Mouse (Mus musculus) embryo, embryonic 10.5 days (tissue): ENCODE data around the gene Gm44973.
"Not testable (repeated sequence)": the region's sequence is repeated elsewhere in the genome, so short reads cannot be mapped to it uniquely, and the experiment has no call there.

Experiments
- DNase-seq: peaks from one replicate; pipeline ENCODE4 v3.0.0-alpha.2; 2015; ENCODE audit warnings: low spot score

The Gm44973 gene

DNA sequence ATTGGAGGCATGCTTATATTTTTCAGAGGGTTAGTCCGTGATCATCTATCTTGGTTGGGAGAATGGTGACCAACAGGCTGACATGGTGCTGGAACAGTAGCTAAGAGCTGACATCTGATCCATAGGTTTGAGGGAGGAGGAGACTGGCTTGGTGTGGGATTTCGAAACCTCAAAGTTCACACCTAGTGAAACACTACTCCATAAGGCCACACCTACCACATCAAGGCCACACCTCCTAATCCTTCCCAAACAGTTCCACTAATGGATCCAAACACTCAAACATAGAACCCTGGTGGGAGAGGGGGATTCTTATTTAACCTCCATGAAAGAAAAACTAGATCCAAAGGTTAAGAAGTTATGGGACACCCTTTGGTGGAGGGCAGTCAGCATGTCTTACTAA lies 1.6 kb downstream of the Gm44973 start:
- DNase-seq = no peak

DNA sequence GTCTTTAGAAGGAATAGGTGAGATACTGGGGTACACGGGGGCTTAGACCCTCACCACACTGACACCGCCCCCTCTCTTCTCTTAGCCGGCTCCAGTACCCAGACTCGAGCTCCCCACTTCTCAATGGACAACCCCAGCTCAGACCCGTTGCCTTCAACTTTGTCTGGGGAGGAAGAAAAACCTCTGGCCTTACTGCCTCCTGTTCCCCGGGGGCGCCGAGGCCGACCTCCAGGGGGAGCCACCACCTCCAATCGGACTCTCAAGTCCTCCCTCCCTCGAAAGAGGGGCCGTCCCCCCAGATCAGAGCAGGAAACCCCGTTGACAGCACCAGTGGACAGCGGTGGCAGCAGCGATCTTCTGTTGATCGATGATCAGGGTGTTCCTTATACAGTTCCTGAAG lies 2.1 kb downstream of the Gm44973 start:
- DNase-seq = no peak

DNA sequence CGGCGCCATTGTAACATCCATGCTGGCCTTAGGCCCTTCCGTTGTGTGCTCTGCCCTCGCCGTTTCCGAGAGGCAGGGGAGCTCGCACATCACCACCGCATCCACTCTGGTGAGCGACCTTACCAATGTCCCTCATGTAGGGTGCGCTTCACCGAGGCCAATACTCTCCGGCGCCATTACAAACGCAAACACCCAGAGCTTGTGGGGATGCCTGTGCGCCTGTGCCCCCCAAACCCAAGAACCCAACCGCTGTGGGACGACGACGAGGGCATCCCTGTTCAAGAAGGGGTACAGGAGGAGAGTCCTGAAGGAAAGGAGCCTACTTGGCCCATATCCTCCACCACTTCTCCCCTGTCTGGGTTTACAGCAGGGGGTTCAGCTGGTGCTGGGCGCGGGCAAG lies 2.6 kb downstream of the Gm44973 start:
- no peak for DNase-seq

DNA sequence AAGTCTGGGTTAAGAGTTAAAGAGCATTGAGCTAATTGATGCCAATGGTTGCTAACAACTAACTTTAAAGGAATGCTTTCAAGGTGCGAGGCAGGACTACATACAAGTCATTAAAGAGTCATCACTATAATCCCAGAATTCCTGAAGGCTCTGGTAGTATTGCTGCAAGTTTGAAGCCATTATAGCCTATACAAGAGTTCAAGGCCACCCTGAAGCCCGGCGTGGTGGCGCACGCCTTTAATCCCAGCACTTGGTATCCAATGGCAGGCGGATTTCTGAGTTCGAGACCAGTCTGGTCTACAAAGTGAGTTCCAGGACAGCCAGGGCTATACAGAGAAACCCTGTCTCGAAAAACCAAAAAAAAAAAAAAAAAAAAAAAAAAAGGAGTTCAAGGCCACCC lies 4.3 kb downstream of the Gm44973 start:
- not testable (repeated sequence) for DNase-seq

DNA sequence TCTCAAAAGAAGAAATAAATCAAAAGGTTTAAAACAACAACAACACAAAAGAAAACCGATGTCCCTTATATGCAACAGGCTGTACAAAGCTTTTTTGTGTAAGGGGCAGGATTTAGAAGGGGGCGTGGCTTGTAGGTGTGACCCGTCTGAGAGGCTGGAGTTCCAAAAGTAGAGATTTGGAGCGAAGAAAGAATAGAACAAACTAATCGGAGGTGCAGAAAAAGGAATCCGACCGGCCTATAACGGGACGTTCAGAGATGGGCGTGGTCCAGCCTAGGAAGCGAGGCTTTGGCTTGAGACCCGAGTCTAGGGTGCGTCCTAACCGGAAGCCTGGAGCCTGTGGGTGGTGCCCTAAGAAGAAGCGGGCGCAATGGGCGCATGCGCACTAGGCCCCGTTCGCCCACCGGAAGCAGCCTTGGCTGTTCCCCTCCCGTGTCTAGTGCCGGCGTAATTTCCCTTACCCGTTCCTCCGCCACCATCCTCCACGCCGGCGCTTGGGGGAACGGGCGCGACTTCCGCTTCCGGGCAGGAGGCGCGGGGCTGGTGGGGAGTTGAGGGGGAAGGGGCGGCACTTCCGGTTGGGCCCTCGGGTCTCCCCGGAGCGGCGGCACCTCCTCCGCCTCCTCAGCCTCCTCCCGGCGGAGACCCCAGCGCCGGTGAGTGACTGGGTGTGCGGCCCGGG lies 4.8 kb downstream of the Gm44973 start, which contains the start of the genes Zfp865 and Ccdc106:
TSS of gene Zfp865 (plus strand) at position 377 of the 682 bp plus-strand sequence.
TSS of gene Ccdc106 (plus strand) at position 554 of the 682 bp plus-strand sequence.
- DNase-seq = peak; percentile 99

DNA sequence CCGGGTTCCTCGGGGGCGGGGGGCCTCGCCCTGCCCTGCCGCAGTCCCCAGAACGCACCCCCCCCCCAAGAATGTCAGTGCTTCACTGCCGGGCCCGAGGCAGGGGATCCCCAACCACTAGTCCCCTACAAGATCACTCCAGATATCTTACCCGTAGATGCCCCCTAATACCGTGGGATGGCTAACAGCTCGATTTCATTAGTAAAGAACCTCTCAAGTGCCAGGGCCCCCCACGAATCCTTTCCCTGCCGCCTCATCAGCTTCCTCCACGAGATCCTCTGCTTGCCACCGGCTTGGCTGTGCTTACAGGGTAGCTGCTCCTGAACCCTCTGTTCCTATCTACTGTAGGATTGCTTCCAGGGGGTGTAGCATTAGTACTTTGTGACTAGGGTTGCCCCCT lies 5.4 kb downstream of the Gm44973 start:
- peak; percentile 47 for DNase-seq

DNA sequence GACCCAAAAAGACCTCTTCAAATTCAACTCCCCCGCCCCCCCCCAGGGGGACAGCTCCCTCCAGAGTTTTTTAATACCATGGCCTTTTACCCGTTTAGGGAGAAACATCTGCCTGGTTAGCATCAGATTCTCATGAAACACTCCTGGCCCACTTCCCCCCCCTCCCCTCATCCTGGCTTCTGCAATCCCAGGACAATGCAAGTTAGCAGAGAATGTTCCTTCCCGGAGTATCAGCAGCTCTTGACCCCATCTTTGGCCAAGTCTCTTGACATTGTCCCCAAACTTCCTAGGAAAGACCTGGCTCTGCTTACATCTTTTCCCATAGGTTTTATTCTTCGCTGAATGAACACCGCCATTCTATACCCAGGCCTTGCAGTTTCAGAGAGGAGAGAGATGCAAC lies 5.9 kb downstream of the Gm44973 start:
- no peak for DNase-seq

DNA sequence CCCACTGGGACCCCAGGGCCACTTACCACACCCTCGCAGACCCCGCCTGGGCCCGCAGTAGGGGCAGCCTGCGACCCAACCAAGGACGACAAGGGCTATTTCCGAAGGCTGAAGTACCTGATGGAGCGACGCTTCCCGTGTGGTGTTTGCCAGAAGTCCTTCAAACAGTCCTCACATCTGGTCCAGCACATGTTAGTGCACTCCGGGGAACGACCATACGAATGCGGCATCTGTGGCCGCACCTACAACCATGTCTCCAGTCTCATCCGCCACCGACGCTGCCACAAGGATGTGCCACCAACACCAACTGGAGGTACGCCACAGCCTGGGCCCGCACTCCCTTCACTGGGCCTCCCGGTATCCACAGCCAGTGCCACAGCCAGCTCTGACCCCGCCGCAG lies 14.2 kb downstream of the Gm44973 start:
- no peak for DNase-seq

DNA sequence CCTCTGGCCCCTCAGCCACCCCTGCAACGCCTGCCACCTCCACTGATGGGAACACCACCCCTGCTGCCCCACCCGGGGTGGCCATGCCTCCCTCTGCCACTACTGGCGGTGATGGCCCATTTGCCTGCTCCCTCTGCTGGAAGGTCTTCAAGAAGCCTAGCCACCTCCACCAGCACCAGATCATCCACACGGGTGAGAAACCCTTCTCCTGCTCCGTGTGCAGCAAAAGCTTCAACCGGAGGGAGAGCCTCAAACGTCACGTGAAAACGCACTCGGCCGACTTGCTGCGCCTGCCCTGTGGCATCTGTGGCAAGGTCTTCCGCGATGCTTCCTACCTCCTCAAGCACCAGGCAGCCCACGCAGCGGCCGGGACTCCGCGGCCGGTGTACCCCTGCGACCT lies 14.7 kb downstream of the Gm44973 start:
- DNase-seq = no peak

DNA sequence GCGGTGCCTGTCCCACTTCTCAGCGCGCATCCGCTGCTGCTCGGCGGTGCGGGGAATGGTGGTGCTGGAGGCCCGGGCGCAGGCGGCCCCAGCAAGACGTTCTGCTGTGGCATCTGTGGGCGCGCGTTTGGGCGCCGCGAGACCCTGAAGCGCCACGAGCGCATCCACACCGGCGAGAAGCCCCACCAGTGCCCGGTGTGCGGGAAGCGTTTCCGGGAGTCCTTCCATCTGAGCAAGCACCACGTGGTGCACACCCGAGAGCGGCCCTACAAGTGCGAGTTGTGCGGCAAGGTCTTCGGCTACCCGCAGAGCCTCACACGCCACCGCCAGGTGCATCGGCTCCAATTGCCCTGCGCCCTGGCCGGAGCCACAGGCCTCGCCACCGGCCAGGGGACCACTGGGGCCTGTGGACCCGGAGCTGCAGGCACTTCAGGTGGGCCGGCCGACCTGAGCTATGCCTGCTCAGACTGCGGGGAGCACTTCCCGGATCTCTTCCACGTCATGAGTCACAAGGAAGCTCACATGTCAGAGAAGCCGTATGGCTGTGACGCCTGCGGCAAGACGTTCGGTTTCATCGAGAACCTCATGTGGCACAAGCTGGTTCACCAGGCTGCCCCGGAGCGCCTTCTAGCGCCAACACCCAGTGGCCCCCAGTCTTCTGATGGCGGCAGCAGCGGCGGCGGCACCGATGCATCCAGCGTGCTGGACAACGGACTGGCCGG lies 15.4 kb downstream of the Gm44973 start:
- no peak for DNase-seq

DNA sequence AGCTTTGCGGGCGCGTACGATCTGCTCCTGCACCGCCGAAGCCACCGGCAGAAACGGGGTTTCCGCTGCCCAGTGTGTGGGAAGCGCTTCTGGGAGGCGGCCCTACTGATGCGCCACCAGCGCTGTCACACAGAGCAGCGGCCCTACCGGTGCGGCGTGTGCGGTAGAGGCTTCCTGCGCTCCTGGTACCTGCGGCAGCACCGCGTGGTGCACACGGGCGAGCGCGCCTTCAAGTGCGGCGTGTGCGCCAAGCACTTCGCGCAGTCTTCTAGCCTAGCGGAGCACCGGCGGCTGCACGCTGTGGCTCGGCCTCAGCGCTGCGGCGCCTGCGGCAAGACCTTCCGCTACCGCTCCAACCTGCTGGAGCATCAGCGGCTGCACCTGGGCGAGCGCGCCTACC lies 16.2 kb downstream of the Gm44973 start:
- DNase-seq = no peak

DNA sequence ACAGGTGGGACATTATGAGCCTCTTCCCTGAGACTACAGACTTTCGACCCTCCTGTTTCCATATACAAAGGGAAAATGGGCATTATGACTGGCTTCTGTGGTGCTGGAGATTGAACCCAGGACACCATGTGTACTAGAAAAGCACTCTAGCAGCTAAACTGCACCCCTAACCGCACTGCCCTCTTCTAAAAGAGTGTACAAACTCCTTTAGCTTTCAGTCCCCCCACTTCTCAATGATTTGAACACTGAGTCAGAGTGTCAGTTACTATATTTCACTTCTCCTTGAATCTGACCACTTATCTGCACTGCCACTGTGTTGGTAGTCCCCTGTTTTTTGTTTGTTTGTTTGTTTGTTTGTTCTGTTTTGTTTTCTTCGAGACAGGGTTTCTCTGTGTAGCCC lies 18.5 kb downstream of the Gm44973 start, which contains the start of gene 4632433K11Rik:
TSS of gene 4632433K11Rik (plus strand) at position 301 of the 400 bp plus-strand sequence.
- DNase-seq = no peak

DNA sequence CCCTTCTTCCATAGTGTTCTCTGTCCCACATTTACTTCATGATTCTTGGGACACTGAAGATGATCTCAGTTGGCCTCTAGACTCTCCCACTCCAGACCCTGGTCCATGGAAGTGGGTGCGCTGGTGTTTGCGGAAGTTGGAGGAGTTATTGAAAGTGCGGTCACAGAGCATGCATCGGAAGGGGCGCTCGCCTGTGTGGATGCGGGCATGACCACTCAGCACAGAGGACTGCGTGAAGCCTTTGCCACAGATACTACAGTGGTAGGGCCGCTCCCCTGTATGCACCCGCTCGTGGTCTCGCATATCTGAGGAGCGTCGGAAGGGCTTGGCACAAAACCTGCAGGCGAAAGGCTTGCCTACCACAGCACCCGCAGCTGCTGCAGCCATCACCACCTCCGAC lies 20.3 kb downstream of the Gm44973 start:
- no peak for DNase-seq

DNA sequence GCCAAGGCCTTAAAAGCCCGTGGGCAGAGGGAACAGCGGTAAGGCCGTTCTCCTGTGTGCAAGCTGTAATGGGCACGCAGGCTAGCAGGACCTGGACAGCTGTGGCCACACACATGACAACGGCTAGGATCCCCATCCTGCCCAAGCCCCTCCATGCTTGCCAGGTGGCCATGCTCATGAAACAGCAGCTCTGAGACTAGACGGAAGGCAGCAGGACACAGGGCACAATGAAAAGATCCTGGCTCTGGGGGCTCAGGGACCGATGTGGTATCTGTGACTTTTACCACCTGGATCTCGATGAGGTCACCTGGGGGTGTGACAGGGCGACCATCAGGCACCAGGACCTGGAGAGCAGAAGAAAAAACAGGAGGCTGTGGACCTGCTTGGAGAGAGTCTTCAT lies 20.8 kb downstream of the Gm44973 start:
- no peak for DNase-seq

DNA sequence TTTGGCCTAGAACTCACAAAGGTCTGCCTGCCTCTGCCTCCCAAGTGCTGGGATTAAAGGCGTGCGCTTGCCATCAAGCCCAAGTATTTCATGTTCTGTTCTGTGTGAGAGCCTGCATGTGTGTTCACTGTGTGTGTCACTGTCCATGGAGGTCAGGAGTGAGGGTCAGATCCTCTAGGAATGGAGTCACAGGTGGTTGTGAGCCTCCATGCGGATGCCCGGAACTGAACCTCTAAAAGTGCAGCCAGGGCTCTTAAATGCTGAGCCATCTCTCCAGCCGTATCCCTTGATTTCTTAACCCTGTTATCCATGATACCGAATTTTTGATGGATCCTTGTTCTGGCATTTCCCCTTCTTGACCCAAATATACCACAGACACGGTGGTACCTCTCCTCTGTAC lies 21.7 kb downstream of the Gm44973 start:
- no peak for DNase-seq

DNA sequence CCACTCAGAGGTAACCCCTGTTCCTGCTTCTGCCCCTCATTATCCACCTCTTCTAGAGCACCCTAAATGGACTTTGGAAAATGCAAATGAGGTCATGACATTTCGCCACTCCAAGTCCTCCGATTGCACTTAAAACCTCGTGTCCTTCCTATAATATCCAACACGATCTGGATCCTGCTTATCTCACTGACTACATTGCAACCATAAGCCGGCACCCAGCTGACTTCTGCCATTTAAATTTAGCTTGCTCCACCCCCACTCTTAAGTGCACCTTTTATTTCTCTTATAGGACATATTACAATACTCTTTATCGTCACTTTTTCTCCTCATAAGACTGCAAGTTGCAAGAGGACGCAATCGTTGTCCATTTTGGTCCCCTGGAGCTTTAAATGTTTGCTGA lies 22.2 kb downstream of the Gm44973 start:
- DNase-seq = no peak

DNA sequence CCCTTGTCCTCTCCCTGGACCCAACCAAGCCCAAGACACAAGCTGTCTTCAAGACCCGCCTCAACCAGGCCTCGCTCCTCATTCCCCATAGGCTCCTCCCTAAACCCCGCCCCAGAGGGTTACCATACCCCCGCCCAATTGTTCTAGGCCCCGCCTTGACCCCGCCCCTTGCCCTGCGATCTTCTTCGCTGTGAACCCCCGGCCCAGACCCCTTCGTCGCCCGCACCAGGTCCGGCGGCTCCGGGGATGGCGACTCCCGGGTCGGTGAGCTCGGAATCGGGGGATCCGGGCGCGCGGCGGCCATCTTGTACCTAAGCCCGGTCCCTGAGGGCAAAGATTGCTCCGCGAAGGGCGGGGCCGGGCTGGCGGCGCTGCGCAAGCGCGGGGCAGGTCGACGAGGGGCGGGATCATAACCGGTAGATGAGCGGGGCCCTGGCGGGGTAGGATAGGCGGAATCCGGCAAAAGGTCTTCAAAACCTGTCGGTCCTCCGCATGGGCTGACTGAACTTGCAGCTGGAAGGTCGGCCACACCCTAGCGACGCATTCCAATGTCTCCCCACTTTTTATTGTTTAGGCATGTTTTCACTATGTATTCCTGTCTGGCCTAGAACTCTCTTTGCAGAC lies 22.9 kb downstream of the Gm44973 start, which contains the start of gene Zfp784:
TSS of gene Zfp784 (minus strand) at position 338 of the 624 bp plus-strand sequence.
- DNase-seq = peak; percentile 94

DNA sequence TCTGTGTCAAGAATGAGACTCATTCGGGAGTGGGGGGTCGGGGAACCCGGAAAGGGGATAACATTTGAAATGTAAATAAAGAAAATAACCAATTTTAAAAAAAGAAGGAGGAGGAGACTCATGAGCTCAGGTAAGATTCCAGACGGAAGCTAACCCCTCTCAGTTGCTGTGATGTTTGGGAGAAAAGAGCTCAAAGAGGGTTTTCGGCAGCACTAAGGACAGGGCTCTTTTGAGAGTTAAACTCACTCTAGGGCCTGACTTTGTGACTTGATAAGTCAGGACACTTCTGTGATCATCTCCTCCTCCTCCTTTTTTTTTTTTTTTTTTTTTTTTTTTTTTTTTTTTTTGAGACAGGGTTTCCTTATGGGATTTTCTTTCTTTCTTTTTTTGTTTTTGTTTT lies 23.6 kb downstream of the Gm44973 start:
- DNase-seq = peak; percentile 13

DNA sequence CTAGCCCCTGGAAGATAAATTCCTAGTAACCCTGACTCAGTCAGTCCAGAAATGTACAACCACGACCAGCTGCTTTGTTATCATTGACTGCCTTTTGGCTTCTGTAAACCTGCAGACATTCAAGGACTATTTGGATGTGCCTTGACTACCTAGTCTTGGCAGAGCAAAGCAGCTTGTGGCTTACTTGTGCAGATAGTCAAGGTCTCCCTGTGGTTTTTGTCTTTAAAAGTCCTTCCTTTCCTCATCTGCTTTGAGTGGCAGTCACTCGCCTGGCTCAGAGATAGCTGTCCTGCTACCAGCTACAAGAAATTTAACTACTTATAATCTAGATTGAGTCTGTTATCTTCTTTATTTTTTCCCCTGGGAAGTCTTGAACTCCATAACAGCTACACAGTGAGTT lies 29.7 kb downstream of the Gm44973 start:
- no peak for DNase-seq

DNA sequence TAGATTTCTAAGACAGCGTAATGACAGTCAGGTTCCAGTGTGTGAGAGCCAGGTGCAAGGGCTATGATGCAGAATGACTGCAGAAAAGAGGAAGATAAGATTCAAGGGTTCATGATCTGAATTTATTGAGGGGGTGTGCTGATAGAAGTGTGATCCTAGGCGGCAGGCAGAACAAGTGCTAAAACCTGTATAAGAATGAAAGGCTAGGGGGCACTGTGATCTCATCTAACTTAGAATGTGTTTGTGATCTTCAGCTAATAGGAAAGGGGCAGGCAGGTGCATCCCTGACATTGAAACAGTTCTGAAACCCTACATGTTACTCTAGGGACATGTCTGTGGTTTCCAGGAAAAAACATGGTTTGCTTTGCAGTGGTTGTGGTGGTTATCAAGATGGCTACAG lies 30.8 kb downstream of the Gm44973 start:
- no peak for DNase-seq

DNA sequence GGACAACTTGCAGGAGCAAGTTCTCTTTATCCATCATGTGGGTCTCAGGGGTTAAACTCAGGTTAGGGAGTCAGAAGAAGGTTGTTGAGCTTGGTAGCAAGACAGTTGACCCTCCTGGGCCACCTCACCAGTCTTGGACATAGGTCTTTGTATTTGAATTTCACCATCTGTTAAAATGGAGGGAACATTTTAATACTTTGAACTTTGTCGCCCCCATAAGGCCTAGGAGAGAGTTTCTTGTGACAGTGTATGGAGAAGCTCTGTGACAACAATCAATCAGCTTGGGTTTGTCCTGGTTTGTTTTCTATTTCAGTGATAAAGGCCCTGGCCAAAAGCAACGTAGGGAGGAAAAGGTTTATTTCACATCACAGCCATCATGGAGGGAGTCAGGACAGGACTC lies 32.0 kb downstream of the Gm44973 start:
- DNase-seq = peak; percentile 62

DNA sequence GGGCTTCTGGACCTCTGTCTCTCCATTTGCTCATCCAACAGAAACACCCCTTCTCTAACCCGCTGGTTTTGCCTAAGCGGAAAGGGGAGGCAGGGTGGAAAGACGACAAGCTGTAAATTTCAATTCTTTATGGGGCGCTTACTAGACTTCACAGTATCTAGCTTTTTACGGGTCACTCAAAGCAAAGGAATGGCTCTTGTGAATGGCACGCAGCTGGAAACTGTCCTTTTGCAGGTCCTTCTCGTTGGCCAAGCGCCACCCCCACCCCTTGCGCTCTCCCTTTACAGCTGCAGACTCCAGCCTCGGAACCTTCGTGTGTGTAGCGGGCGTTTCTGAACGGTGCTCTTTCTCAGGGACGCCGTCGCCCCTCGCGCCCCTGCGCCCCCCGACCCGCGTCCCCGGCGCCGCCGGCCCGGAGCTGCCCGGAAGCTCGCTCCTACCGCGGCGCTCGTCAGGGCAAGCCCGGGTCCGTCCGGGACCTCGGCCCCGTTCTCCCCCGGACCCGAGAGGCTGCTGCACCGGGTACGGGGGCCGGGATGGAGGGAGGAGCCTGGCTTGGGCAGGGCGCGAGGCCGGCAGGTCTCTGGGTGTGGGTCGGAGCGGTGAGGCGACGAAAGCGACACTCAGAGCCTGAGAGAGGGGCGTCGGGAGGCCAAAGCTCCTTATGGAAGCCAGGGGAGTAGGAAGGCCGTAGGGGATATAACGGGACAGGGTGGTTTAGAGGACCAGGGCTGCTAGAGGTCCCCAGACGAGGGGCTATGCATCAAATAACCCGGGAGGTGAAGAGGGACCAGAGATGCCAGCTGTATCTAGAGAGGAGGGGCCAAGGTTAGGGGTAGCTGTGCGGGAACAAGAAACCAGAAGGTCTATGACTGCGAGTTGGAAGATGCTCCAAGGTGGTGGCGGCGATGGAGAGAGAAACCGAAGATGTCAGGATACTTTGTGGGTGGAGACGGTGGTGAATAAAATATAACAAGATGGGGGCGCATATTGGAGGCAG lies 36.2 kb downstream of the Gm44973 start, which contains the start of gene Zfp580:
TSS of gene Zfp580 (plus strand) at position 346 of the 1,000 bp plus-strand sequence.
- DNase-seq = peak; percentile 86
